Mouse (Mus musculus) left cerebral cortex, adult 18-20 months (tissue): ENCODE measurements at regions not wholly inside any gene's neighbourhood (a gene's known extent, or its start where the extent isn't known, plus 50 kb on each side); places are given as distances from the start of the nearest gene placed in this dataset.
"Not testable (repeated sequence)": the region's sequence is repeated elsewhere in the genome, so short reads cannot be mapped to it uniquely, and the experiment has no call there.

ENCODE experiments used
- DNase-seq, 2 experiments: peaks; one replicate each; pipeline ENCODE4 v3.0.0; 2021 to 2022; ENCODE audit warnings: low spot score in 2 of 2, mixed read lengths in 1 of 2

DNA sequence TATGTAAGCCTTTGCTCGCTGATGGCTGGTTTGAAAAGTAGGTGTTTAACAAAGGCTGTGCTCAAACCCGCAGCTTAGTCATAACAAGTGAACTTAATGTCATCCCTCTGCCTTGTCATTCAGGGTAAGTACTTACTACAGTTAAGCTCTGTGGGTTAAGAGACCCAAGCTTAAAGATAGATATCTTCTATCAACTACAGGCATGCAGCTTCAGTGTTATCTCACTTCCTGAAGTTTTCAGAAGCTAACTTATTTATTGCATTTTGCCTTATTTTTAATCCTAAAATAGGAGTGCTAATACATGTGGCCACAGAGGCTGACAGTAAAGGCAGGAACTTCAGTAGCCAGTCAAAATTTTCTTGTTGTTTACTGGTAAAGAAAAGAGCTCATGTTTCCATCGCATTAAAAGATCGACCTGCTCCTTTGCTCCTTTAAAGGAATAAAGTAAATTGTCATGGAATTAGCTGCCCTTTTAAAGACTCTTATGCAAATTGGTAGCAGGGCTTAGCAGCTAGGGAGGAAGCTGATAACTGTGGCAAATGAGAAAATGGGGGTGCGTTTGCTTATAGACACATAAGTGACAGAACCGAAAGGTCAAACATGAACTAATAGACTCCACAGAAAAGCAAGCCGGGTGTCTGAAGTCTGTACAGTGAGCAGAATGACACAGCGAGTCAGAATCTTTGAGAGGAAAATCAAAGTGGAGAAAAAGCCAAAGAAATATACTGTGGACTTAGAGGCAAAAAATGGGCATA is 55.9 kb upstream of the Inpp4b start:
- DNase-seq = no peak

DNA sequence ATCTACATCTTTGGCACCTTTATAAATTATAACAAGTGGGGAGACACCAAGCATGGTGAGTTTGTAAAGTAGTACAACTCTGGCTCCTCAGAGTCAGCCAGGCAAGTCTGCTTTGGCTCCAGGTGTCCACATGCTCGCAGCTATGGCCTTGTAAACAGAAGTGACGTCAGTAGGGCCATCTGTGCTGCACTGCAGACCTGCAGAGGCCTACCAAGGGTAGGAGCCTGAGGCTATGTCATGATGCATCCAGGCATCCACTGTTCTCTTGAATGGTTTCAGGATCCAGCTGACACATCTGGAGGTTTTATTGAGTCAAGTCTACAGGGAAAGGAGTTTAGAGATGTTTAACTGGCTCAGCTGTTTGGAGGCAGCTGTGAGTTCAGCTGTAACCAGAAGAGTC is 82.3 kb upstream of the Inpp4b start:
- no peak for DNase-seq

DNA sequence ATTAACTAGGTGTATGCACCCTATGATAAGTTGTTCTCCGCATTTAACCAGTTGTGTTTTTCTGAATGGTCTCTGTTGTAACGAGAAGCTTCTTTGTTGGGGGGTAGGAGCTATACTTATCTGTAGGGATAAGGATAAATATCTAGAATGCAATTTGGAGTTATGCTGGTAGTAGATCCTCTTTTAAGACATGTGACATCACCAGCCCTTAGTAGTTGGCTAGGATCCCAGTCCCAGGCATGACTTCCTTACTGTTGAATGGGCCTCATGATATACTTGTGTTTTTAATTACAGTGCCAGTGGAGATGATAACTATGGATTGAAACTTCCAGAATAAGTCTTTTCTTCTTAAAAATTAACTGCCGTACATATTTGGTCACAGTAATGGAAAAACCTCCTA is 118.5 kb upstream of the Inpp4b start:
- no peak for DNase-seq

DNA sequence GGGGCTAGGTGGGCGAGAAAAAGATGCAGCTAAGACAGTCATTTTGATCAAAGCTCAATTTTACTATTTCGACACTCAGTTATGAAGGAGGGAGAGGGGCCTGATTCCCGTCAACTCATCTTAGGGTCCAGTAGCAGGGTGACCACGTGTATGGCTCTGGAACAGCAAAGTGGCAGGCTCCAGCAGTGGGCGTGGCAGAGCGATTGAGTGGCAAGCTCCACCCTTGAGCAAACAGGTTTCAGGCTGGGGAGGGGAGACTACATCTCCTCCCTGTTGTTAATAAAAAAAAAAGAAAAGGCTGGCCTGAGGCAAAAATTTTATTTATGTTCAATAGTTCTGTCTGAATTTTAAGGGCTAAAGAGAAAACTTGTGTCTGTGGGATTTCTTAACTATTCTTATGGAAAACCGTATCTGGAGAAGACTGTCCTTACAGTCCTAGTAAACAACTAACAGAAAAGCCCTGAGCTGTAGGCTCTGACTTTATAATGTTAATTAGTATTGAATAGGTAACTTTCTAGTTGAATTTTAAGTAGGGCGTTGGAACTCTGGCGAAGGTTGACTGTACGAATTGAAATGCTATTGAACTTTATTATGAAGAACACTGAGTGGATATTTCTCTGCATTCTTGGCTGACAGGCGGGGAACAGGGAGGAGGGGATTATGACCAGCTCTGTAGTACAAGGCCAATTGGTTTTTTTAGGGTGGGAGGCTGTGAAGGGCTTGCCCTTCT is 155.1 kb upstream of the Inpp4b start:
- DNase-seq = not testable (repeated sequence)

DNA sequence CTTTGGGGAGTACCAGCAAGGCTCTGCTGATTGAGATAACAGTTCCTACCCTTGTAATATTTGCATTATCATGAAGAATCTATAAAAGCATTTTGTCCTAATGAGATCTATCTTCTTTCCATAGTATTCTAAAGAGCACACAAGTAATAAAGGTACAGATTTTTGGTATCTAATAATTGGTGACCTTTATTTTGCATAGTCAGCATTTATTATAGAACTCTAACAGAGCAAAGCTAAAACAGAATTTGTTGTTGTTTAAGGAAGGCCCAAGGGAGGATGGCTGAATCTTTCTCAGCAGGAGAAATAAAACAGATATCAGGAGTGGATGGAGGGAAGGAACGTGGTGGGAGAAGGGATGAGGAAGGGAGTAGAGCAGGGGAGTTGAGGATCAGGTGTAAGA is 160.8 kb upstream of the Usp38 start:
- DNase-seq = no peak

DNA sequence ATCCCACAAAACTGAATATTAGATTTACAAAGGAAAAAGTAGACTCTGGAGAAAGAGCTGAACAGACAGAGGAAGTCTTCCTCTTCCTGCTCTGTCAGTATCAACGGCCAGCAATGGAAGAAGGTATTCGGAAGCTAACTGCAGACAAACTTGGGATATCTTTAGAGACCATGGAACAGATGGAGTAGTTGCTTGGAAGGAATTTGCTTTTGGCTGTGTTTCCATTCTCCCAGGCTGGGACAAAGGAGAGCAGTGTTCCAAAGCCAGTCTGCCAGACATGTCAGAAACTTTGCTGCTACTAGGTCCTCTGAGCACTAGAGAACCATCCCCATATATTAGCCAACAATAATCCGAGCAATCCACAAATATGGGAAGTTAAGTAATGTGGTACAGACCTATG is 132.5 kb upstream of the Usp38 start:
- peak in 1 of 2 experiments; percentile 2 for DNase-seq

DNA sequence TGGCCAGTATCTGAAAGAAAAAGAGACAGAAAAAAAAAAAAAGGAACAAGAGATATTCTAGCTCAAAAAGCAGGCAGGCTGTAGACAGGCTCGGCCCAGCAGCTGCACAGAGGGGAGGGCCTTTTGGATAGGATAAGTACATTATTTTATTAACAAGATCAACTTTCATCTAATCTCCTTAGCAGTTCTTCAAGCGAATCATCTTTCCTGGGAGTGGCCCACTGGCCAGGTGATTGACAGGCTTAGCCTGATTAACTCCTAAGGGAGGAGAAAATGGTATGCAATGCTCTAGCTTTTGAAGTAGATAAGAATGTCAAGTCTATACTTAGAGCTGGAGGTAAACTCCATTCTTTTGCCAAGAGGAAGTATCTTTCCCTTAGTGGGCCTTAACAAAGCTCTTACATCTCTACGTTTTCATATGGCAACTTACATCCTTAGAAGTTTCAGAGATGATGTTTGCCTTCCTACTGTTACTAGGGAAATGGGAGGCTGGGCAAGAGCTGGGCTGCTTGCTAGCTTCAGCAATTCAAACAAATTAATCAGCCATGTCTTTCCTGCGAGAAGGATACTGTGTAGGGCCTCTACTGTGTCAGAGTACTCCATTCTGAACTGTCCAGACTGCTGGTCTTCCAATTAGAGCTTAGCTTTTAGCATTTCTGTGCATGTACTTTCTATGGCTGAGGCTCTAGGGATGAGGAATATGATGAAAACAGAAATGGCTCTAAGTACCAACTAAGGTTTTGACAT is 92.2 kb upstream of the Usp38 start:
- DNase-seq = no peak

DNA sequence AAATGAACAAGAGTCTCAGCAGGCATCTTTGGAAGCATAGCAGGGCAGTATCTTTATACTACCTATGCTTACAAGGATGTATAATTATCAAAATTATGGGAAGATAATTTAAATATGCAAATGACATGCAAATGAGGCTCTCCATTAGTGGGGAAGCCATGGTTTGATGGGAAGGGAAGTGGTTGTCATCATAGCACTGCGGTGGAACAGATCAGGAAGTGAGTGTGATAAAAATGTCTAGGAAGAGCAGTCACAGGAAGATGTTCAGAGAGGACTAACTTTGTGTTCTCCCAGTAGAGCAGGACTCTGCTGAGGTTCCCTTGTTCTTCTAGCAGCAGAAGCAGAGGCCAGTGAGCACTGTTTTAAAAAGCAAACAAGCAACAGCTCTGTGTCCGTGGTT is 84.2 kb upstream of the Usp38 start:
- no peak for DNase-seq

DNA sequence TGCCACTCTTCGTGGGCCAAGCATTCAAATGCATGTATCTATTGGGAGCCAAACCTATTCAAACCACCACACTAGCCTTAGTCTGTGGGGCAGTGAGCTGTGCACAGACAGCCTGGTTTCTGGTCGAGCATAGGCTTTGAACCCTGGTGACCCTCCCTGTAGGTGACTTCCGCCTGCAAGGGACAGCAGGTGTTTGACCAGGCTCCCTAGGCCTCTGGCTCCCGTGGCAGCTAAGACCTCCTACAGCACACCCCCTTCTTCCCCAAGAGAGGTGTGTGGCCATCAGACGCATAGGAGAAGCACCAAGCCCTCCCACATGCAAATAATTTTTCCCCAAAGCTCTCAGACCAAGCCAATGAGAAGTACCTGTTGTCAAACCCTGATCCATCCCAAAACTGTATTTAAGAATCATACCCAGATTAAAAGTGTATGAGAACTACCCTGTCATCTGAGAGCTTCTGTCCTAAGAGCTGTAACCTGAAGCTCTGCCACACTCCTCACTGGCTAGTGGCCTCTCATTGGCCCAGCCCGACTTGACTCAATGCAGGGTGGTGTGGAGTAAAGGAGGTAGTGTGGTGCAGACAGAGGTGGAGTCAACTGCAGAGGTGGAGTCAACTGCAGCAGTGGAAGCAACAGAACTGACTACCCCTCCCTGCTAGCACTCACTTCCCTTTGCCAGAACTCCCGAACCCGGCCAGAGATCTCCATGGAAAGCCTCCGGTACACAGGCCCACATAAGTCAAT is 82.5 kb upstream of the Usp38 start:
- DNase-seq = no peak

DNA sequence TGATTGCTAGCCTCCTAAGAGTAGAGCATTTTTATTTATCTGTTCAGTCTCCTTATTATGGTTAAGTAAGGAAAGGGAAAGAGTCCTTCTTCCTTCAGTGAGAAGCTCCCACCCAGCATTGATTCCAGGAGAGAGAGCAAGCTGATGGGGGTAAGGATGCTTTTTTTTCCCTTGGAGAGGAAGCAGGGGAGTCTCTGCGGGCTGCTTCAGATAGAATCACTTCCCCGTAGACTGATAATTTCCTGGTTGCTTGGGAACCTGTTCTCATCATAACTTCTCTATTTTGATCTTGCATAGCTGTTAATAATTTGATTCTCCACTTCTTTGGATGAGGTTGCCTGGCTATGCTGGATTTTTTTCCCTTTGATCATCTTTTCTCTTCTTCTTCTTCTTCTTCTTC is 80.5 kb upstream of the Usp38 start:
- no peak for DNase-seq

DNA sequence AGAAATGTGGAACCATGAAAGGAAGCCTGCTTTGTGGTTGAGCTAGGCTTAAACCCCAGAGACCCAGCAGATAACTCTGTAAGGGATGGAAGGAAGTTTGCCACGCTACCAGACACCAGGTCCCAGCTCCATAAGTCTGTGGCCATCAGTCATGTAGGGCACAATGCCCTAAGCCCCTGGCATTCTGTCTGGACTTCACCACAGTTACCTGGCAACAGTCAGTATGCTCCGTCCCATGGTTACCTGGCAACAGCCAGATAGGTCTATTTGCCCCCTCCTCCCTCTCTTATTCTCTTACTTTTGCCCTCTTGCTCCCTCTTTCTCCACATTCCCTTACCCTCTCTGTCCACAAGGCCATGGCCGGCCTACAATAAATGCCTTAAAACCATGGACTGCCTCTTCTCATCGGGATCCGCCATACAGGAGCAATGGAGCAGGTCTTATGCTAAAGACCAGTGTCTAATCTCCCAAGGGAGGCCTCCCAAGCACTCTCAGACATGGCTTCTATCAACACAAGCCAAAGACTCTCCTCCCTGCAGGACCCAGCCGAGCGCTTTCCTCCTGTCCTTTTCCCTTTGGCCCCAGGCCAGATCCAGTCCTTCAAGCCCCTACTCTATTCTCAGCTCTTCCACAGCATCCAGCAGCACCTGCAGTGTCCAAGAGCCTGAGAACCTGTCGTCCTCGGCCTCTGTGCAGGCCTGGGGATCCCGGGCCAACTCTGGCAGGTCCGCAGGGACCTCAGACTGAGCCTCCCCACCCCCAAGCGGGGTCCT is 66.3 kb upstream of the Usp38 start:
- no peak for DNase-seq

DNA sequence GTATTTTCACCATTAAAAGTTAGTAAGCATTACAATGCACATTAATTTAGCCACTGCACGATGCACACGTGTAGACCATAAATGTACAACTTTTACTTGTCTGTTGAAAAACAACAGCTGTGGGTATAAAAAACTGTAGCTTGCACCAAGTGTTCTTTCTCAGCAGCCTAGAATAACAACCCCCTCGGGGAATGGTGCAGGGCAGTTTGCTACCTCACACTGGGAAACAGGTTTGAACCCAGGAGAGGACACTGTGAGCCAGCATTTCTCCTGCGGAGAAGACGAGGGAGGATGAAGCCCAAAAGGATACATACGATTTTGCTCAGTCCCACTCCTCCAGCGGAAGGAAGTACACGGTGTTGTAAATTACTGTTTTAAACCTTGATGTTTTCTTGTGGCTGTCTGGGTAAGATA is 65.2 kb upstream of the Usp38 start:
- no peak for DNase-seq

DNA sequence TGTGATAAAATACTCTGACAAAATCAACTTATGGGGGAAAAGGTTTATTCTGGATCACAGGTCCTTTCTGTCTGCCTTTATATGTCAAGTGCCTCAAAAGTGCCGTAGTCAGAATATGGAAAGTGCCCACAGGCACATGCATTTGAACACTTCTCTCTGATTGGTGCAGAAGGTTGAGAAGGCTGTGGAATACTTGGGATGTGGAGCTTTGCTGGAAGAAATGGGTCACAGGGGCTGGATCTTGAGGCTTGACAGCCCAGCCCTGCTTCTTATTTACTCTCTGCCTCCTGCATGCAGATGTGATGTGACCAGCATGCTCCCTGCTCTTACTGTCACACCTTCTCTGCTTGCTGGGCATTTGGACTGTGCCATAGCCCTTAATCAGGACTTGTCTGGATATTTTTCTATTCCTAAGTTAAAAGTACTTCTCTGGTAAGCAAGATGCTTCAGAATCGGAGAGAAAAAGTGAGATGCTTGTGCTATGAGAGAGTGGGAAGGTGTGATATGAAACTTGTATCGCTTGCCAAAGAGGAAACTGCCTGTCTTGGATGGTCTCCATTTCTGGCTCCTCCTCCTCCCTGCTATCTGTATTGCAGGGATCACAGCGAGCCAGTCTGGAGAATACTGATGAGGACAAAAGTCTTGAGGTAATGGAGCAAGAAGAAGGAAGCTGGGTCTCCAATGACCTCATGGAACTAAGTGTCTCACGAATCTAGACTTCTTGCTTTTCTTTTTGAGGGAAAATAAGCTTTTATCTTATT is 54.5 kb upstream of the Usp38 start:
- DNase-seq = peak; percentile 25 to 35

DNA sequence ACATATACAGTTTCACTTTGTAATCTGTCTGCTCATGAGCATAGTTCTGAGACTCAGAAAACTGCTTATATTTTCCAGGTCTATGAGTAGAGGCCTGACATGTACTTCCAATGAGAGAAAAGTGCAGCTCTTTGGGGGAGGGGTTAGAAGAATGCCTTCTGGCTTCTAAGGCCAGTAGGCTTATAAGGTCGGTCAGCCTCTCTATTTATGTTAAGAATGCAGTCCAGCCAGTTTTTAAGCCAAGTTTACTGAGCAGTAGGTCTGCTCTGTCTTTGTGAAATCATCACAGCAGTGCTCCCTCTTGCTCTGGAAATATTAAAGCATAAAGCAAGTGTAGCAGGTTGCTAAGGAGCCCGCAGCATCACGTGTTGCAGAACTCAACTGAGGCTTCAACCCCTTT is 53.8 kb upstream of the Usp38 start:
- no peak for DNase-seq

DNA sequence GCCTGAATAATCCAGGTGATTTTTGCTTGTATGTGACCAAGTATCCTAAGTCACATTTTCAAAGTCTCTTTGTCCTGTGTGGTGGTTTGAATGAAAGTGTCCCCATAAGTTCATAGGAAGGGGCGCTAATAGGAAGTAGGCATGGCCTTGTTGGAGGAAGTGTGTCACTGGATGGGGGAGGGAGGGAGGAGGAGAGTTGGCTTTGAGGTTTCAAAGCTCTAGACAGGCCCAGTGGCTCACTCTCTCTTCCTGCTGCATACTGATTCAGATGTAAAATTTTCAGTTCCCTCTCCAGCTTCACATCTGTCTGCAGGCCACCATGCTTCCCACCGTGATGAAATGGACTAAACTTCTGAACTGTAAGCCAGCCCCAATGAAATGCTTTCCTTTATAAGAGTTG is 52.0 kb upstream of the Usp38 start:
- no peak for DNase-seq
